Mouse (Mus musculus) 416B (cell line): ENCODE measurements at regions not wholly inside any gene's neighbourhood (a gene's known extent, or its start where the extent isn't known, plus 50 kb on each side); places are given as distances from the start of the nearest gene placed in this dataset.

Source experiments
- DNase-seq: peaks from one replicate; pipeline ENCODE4 v3.0.0; 2011; ENCODE audit warnings: low read depth

DNA sequence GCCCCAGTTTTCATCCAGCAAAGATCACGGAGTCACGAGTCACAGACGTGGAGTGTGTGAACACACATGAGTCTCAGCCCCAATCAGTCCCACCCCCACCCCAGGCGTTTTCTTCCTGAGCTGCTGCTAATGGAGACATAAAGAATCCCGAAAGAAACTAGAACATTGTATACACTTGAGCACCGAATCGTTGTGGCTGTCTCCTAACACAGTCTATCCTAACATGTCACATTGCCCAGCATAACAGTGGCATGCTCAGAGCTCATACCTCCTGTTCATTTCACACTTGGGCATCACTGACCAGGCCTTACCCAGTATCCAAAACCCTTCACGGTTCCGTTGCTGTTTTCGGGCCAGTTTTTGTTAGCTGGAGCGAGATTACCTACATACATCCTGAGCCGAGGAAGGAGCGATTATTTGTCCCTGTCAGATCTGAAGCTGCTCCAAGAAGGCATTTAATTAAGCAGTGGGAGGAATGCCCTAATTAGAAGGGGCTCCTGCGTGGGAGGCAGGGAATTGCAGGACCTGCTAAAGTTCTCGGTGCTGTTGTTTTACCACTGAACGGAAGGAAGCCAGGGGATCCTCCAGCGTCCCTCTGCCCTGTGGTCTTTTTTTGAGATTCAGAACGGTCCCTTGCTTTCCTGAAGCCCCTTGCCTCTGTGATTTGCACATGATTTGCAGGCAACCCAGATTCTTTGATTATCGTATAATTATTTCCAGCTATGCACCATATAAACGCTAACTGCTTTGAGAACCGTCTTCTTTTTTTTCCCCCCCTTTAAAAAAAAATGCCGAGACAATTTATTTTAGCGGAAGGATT, 53.4 kb upstream of the Nap1l1 start:
- no peak for DNase-seq

DNA sequence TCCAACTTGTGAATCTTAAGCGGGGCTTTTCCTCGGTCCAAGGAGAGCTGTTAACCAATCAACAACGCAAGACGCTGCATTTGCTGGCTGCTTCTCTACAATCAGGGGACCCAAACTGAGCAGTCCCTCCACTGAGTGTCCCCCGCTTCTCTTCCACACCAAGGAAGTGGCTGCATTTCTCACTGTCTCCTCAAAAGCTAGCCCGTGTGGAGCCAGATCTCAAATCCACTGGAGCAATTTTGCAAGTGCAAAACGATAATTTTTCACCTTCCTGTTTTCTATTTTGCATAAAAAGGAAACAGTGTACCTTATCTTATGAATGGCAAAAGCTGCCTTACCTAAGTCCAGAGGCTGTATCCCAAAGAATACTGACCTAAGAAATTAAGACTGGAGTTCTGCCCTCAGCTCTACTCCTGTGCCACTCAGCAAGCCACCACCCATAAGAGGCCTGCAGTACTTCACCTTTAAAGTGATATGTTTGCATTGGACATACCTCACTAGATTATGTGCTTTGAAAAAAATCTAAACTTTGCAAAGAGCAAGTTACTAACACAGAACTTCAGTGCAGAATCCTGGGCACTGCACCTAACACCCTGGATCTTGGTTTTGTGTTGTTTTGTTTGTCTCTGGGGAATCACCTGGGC, 52.7 kb upstream of the Nap1l1 start:
- DNase-seq, result no peak

GRCm38 (mm10) chr10:111422057-111422456, 51.0 kb upstream of the Nap1l1 start:
- DNase-seq, result no peak

DNA sequence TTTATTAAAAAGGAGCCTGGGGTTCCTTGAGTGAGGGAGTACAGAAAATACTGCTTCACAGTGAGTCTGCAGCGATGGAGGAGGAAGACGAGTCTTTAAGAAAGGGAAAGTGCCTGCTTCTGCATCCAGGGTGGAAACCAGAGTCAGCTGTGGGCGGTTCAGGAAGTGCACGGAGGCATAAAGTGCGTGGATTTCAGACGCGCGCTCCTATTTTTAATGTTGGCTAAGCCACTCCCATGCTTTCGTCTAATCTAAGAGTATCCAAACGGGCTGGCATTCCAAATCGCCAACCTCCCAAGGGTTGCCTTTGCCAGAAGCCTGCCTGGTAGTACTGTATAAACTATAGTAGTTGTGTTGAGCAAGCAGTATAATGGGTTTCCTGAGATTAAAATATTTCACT, 50.4 kb upstream of the Nap1l1 start:
- no peak for DNase-seq
